Mouse (Mus musculus) forebrain, embryonic 14.5 days (tissue): ENCODE data around the gene Atp8a1. TPM values are rescaled to one million over a fixed set of nuclear protein-coding genes. Genes with fewer than 3 reads are reported as not detected.
A peak's percentile ranks its signal among the peaks of the same experiment; 100 is the strongest.

Experiments used
- ATAC-seq: fragments of 200-750 bp; cut with Nextera tagmentation; 2 replicates; pipeline ENCODE4 v1.8.0; 2017; ENCODE audit warnings: mild to moderate bottlenecking, moderate library complexity
- DNase-seq: peaks from one replicate; pipeline ENCODE4 v3.0.0-alpha.2; 2015; ENCODE audit warnings: low spot score
- H3K27ac ChIP-seq: fragments of 300-500 bp; sonication (generic); 2 replicates; pipeline ENCODE4 v1.5.1; 2014; ENCODE audit warnings: low read depth, mild to moderate bottlenecking, control low read depth, low read length, moderate library complexity
- H3K27me3 ChIP-seq: fragments of 300-500 bp; sonication (generic); replicated peaks from 2 replicates; pipeline ENCODE4 v1.6.1; 2014; ENCODE audit warnings: low read length, control low read depth, mixed read lengths; ENCODE audit not compliant: control insufficient read depth, insufficient read depth
- H3K36me3 ChIP-seq: fragments of 300-500 bp; sonication (generic); 2 replicates; pipeline ENCODE4 v1.6.1; 2014; ENCODE audit warnings: low read length, control low read depth; ENCODE audit not compliant: control insufficient read depth, insufficient read depth
- H3K4me1 ChIP-seq: fragments of 300-500 bp; sonication (generic); 2 replicates; pipeline ENCODE4 v1.6.1; 2014; ENCODE audit warnings: antibody characterized with exemption, low read length, control low read depth; ENCODE audit not compliant: control insufficient read depth, insufficient read depth
- H3K4me2 ChIP-seq: fragments of 300-500 bp; sonication (generic); 2 replicates; pipeline ENCODE4 v1.6.1; 2014; ENCODE audit warnings: mild to moderate bottlenecking, control low read depth, low read length
- H3K4me3 ChIP-seq: fragments of 300-500 bp; sonication (generic); 2 replicates; pipeline ENCODE4 v1.5.1; 2014; ENCODE audit warnings: low read depth, low read length, control low read depth
- H3K9ac ChIP-seq: fragments of 300-500 bp; sonication (generic); 2 replicates; pipeline ENCODE4 v1.6.1; 2014; ENCODE audit warnings: mild to moderate bottlenecking, low read length, control low read depth, moderate library complexity
- H3K9me3 ChIP-seq: fragments of 300-500 bp; sonication (generic); replicated peaks from 2 replicates; pipeline ENCODE4 v1.6.1; 2016; ENCODE audit warnings: low read length, control low read depth, mixed read lengths; ENCODE audit not compliant: control insufficient read depth
- WGBS: fragments of 180-500 bp; shearing (Covaris S2); extraction: QIAGEN DNeasy Blood & Tissue Kit; methylation state at CpG from one replicate; pipeline ENCODE4 v1.1.7; 2014; 5-methylcytosine and 5-hydroxymethylcytosine counted together
- polyA plus RNA-seq: library from polyadenylated mRNA; unstranded; fragments of >200 nt; fragmentation: Nextera tagmentation; extraction: Ambion mirVana; gene quantifications from 2 replicates; pipeline ENCODE4 v1.2.1, GENCODE M21; 2014

Gene Atp8a1
- polyA plus RNA-seq, 1 experiment from 2014 or later, result 24.2 TPM

GRCm38 (mm10) chr5:67799785-67800184 is 47.4 kb downstream of the Atp8a1 start:
- H3K27ac ChIP-seq, result no peak overlapping the region

GRCm38 (mm10) chr5:67798348-67798747 is 48.9 kb downstream of the Atp8a1 start:
- Histone ChIP-seq H3K27me3 (no peaks in the 10 kb centered on the region), H3K4me2 (no peak overlapping the region), H3K9ac (no peak overlapping the region), H3K4me3 (no peak overlapping the region), H3K36me3 (no peaks in the 10 kb centered on the region), H3K27ac (no peak overlapping the region), H3K4me1 (peaks cover 11% of the 10 kb centered on the region), H3K9me3 (no peaks in the 10 kb centered on the region)
- DNase-seq (no peak), ATAC-seq (no peak)
- 71% methylated on average over 4 of the region's 4 CpGs for WGBS

More at GRCm38 (mm10) chr5:67799785-67800184, 47.4 kb downstream of the Atp8a1 start:
- DNase-seq (no peak), ATAC-seq (no peak)
- H3K4me2 ChIP-seq, result no peak overlapping the region
- peaks cover 11% of the 10 kb centered on the region for H3K4me1 ChIP-seq
- no peak overlapping the region for H3K4me3 ChIP-seq
- no peaks in the 10 kb centered on the region for H3K27me3 ChIP-seq
- H3K36me3 ChIP-seq, result no peaks in the 10 kb centered on the region
- WGBS, result 77% methylated on average over 7 of the region's 7 CpGs
- no peaks in the 10 kb centered on the region for H3K9me3 ChIP-seq
- H3K9ac ChIP-seq, result no peak overlapping the region

GRCm38 (mm10) chr5:67797006-67797958 is 50.0 kb downstream of the Atp8a1 start:
- H3K4me1 ChIP-seq, result peaks cover 11% of the 10 kb centered on the region
- DNase-seq (peak; percentile 44), ATAC-seq (0 out of 2 replicates have a peak, but pooled peaks have one; percentile 18)
- no peak overlapping the region for H3K4me3 ChIP-seq
- H3K36me3 ChIP-seq, result no peaks in the 10 kb centered on the region
- no peak overlapping the region for H3K27ac ChIP-seq
- no peak overlapping the region for H3K9ac ChIP-seq
- WGBS, result 49% methylated on average over 14 of the region's 14 CpGs
- no peaks in the 10 kb centered on the region for H3K27me3 ChIP-seq
- no peak overlapping the region for H3K4me2 ChIP-seq
- H3K9me3 ChIP-seq, result no peaks in the 10 kb centered on the region

GRCm38 (mm10) chr5:67794129-67794800 is 53.0 kb downstream of the Atp8a1 start:
- no peak for ATAC-seq
- no peak overlapping the region for H3K9ac ChIP-seq
- H3K27ac ChIP-seq, result no peak overlapping the region
- DNase-seq, result no peak
- WGBS, result 79% methylated on average over 10 of the region's 10 CpGs
- H3K36me3 ChIP-seq, result no peaks in the 10 kb centered on the region
- no peak overlapping the region for H3K4me2 ChIP-seq
- H3K4me1 ChIP-seq, result peaks cover 11% of the 10 kb centered on the region
- H3K27me3 ChIP-seq, result no peaks in the 10 kb centered on the region
- H3K9me3 ChIP-seq, result no peaks in the 10 kb centered on the region
- no peak overlapping the region for H3K4me3 ChIP-seq

GRCm38 (mm10) chr5:67782775-67783174 is 64.5 kb downstream of the Atp8a1 start:
- Histone ChIP-seq H3K27me3 (no peaks in the 10 kb centered on the region), H3K27ac (no peak overlapping the region), H3K36me3 (no peaks in the 10 kb centered on the region), H3K4me1 (no peaks in the 10 kb centered on the region), H3K9me3 (no peaks in the 10 kb centered on the region), H3K4me3 (no peak overlapping the region), H3K9ac (no peak overlapping the region), H3K4me2 (no peak overlapping the region)
- DNase-seq (no peak), ATAC-seq (no peak)
- WGBS, result 93% methylated on average over 7 of the region's 7 CpGs

- Histone ChIP-seq H3K4me3 (no peak overlapping the region), H3K36me3 (0 out of 2 replicates have a peak, but pooled peaks cover 8% of the 10 kb centered on the region), H3K9me3 (no peaks in the 10 kb centered on the region), H3K4me1 (no peaks in the 10 kb centered on the region), H3K9ac (no peak overlapping the region), H3K4me2 (no peak overlapping the region), H3K27me3 (no peaks in the 10 kb centered on the region), H3K27ac (no peak overlapping the region)
- ATAC-seq (peak; percentile 91), DNase-seq (peak; percentile 88)
- WGBS, result 70% methylated on average over 8 of the region's 8 CpGs
These were observed 69.2 kb downstream of the Atp8a1 start for GRCm38 (mm10) chr5:67778026-67778425.

- no peaks in the 10 kb centered on the region for H3K27me3 ChIP-seq
- no peak overlapping the region for H3K4me3 ChIP-seq
- no peak overlapping the region for H3K9ac ChIP-seq
- no peak overlapping the region for H3K27ac ChIP-seq
- 0 out of 2 replicates have a peak, but pooled peaks cover 8% of the 10 kb centered on the region for H3K36me3 ChIP-seq
- ATAC-seq, result no peak
- H3K9me3 ChIP-seq, result no peaks in the 10 kb centered on the region
- no peak overlapping the region for H3K4me2 ChIP-seq
- no peak for DNase-seq
- H3K4me1 ChIP-seq, result no peaks in the 10 kb centered on the region
- WGBS, result 98% methylated on average over 2 of the region's 2 CpGs
These were observed 73.0 kb downstream of the Atp8a1 start for GRCm38 (mm10) chr5:67774186-67774585.

GRCm38 (mm10) chr5:67768708-67769107 is 78.5 kb downstream of the Atp8a1 start:
- WGBS, result 95% methylated on average over 8 of the region's 8 CpGs
- no peaks in the 10 kb centered on the region for H3K9me3 ChIP-seq
- no peak for ATAC-seq
- H3K9ac ChIP-seq, result no peak overlapping the region
- no peak for DNase-seq
- H3K27ac ChIP-seq, result no peak overlapping the region
- no peak overlapping the region for H3K4me3 ChIP-seq
- no peaks in the 10 kb centered on the region for H3K27me3 ChIP-seq
- H3K36me3 ChIP-seq, result 0 out of 2 replicates have a peak, but pooled peaks cover 3% of the 10 kb centered on the region
- H3K4me1 ChIP-seq, result no peaks in the 10 kb centered on the region
- no peak overlapping the region for H3K4me2 ChIP-seq
